Mouse (Mus musculus) MEL (cell line): ENCODE measurements at regions not wholly inside any gene's neighbourhood (a gene's known extent, or its start where the extent isn't known, plus 50 kb on each side); places are given as distances from the start of the nearest gene placed in this dataset.

Experiments
- USF2 ChIP-seq, 2 experiments: IDR thresholded peaks; 2 replicates each; pipeline ENCODE4 v1.6.1; 2011 to 2012; ENCODE audit warnings: improper control_type of control experiment in 2 of 2, low read length in 2 of 2, borderline replicate concordance in 1 of 2, inconsistent platforms in 1 of 2, low read depth in 1 of 2, mild to moderate bottlenecking in 1 of 2; ENCODE audit not compliant: insufficient read depth in 1 of 2
- ZKSCAN1 ChIP-seq: IDR thresholded peaks from 2 replicates; pipeline ENCODE4 v1.6.1; 2012; ENCODE audit warnings: low read depth, mild to moderate bottlenecking, inconsistent platforms, low read length, improper control_type of control experiment, moderate library complexity

DNA sequence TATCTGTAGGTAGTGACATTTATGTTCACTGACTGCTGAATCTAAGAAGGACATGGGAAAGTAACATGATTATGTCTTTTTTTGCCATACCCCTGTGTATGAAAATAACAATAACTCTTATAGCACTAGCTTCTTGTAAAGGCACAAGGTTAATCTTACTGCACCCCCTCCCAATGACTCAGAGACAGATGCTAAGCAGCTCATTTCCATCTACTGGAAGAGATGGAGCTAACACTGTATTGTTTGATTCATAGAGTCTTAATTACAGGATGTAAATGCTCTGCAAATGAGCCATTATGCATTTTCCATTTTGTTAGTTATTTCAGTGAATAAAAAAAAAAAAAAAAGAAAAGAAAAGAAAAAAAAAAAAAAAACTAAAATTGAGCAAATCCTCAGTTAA lies 827.7 kb upstream of the Cited2 start:
- TF ChIP-seq ZKSCAN1 (no peak), USF2 (IDR thresholded peaks at IDR 0.05; ENCODE audit: borderline replicate concordance in 1 of 2, insufficient read depth in 1 of 2, low read depth in 1 of 2, low read length in 2 of 2) (no peak)
